Mouse (Mus musculus) thymus, postnatal 14 days (tissue): ENCODE results near the gene Spats2l.

Experiments
- DNase-seq: peaks from one replicate; pipeline ENCODE4 v3.0.0; 2021

Spats2l gene

GRCm38 (mm10) chr1:57774001-57774667 lies at the start of gene Spats2l:
Spats2l (plus strand) TSS chr1:57774162.
- peak; percentile 11 for DNase-seq

- DNase-seq: no peak
Observed at GRCm38 (mm10) chr1:57725268-57725667, 48.7 kb upstream of the Spats2l start.

GRCm38 (mm10) chr1:57735877-57736276 lies 38.1 kb upstream of the Spats2l start:
- DNase-seq: no peak

- no peak for DNase-seq
Observed at GRCm38 (mm10) chr1:57741740-57742139, 32.2 kb upstream of the Spats2l start.

- DNase-seq: no peak
Observed at GRCm38 (mm10) chr1:57742266-57742665, 31.7 kb upstream of the Spats2l start.

- no peak for DNase-seq
Observed at GRCm38 (mm10) chr1:57751781-57752180, 22.2 kb upstream of the Spats2l start.

- DNase-seq: no peak
Observed at GRCm38 (mm10) chr1:57766396-57766795, 7.6 kb upstream of the Spats2l start.

GRCm38 (mm10) chr1:57773326-57773725 lies 636 bp upstream of the Spats2l start:
- DNase-seq: no peak

GRCm38 (mm10) chr1:57774668-57775495 lies 920 bp downstream of the Spats2l start:
- peak; percentile 79 for DNase-seq

GRCm38 (mm10) chr1:57775496-57775790 lies 1.5 kb downstream of the Spats2l start:
- DNase-seq: no peak

GRCm38 (mm10) chr1:57776671-57777281 lies 2.8 kb downstream of the Spats2l start:
- DNase-seq: no peak

- DNase-seq: no peak
Observed at GRCm38 (mm10) chr1:57784300-57784699, 10.3 kb downstream of the Spats2l start.

GRCm38 (mm10) chr1:57789831-57790230 lies 15.9 kb downstream of the Spats2l start:
- no peak for DNase-seq

GRCm38 (mm10) chr1:57792212-57792611 lies 18.2 kb downstream of the Spats2l start:
- DNase-seq: no peak

GRCm38 (mm10) chr1:57795838-57796237 lies 21.9 kb downstream of the Spats2l start:
- DNase-seq: peak; percentile 20

- DNase-seq: no peak
Observed at GRCm38 (mm10) chr1:57799398-57799797, 25.4 kb downstream of the Spats2l start.

GRCm38 (mm10) chr1:57800846-57801245 lies 26.9 kb downstream of the Spats2l start:
- DNase-seq: no peak

GRCm38 (mm10) chr1:57806126-57806525 lies 32.2 kb downstream of the Spats2l start:
- DNase-seq: no peak

- no peak for DNase-seq
Observed at GRCm38 (mm10) chr1:57807882-57808281, 33.9 kb downstream of the Spats2l start.

- DNase-seq: no peak
Observed at GRCm38 (mm10) chr1:57810221-57810620, 36.3 kb downstream of the Spats2l start.

GRCm38 (mm10) chr1:57817103-57817502 lies 43.1 kb downstream of the Spats2l start:
- DNase-seq: no peak

- no peak for DNase-seq
Observed at GRCm38 (mm10) chr1:57820428-57820997, 46.6 kb downstream of the Spats2l start.

- DNase-seq: no peak
Observed at GRCm38 (mm10) chr1:57824966-57825759, 51.2 kb downstream of the Spats2l start.
